Comparison of ENCODE assay signal across 17 mouse cellular contexts in genomic region chr14:103341385-103342294, GRCm38 (mm10). TPM values are rescaled to one million over a fixed set of nuclear protein-coding genes. Genes with fewer than 3 reads are reported as not detected.
A peak's percentile ranks its signal among the peaks of the same experiment; 100 is the strongest.
DNase-seq lines count a peak whose midpoint lies in the region; ATAC-seq and TF ChIP-seq lines count a peak whose summit lies in the region.
"Had no signal": no experiment of that assay in that cellular context is flagged by ENCODE, and none has a peak within 500 bp of the region (broad histone marks: within the 10 kb centered on the region; RNA-seq: fewer than 3 reads in every experiment).

No protein-coding gene starts in this region.

- no peak for DNase-seq in gastrocnemius, adult 2 months
- no peak for DNase-seq in gastrocnemius, postnatal 4 days (ENCODE audit: low spot score in 2 of 2)
- DNase-seq in thymus, postnatal 4 days: peak; percentile 14
- DNase-seq in thymus, postnatal 36 days: no peak
- no peak for DNase-seq in urinary bladder, adult 18-20 months (ENCODE audit: low spot score in 2 of 2)
- DNase-seq in kidney, postnatal 36 days: no peak
- no peak for DNase-seq in neural tube, embryonic 10.5 days (ENCODE audit: extremely low spot score, low spot score)
- DNase-seq: cerebellum, postnatal 25 days; heart, adult 11 months; heart, postnatal 14 days; lung, postnatal 4 days; thymus, postnatal 14 days had no signal

- H3K27ac ChIP-seq in gastrocnemius, adult 2 months: peak overlapping the region; percentile 0; the same call in 1 of the 2 replicates
- H3K27ac ChIP-seq: embryonic facial prominence, embryonic 13.5 days; kidney, embryonic 15.5 days; midbrain, embryonic 15.5 days; neural tube, embryonic 13.5 days had no signal

- TF ChIP-seq CTCF in gastrocnemius, adult 2 months (IDR thresholded peaks at IDR 0.05): no peak

- no peak overlapping the region for H3K4me3 ChIP-seq in gastrocnemius, adult 2 months
- H3K4me3 ChIP-seq: embryonic facial prominence, embryonic 13.5 days; kidney, embryonic 15.5 days; midbrain, embryonic 15.5 days; neural tube, embryonic 13.5 days had no signal

- ATAC-seq in hematopoietic stem cell, adult 5-6 weeks (replicated peaks in 1 of 2; ENCODE audit: insufficient read depth in 1 of 2, low FRiP score in 2 of 2, low TSS enrichment in 1 of 2, low read depth in 1 of 2, poor library complexity in 2 of 2, severe bottlenecking in 2 of 2): peak; percentile 44 to 57; a peak in 3 of 4 replicates
- ATAC-seq: midbrain, embryonic 15.5 days had no signal

- intact Hi-C loops in gastrocnemius, adult 2 months (cut with DNase I): no loop called here

RNA-seq across cellular contexts. Expression of gene Mycbp2, which starts 5.0 kb away (rescaled TPM):
- 10 to 100 TPM; 24.4 to 25.6 TPM for total RNA-seq in gastrocnemius, adult 2 months (2021)
- total RNA-seq in gastrocnemius, postnatal 4 days (2021): 10 to 100 TPM; 29.1 to 32.1 TPM
- 82.5 and 100 TPM in 2 replicates for total RNA-seq in hematopoietic stem cell, adult 5-6 weeks (2017)
